Mouse (Mus musculus) MEL (cell line): Measurements from ENCODE around the gene Rasl11b. TPM values are rescaled to one million over a fixed set of nuclear protein-coding genes. Genes with fewer than 3 reads are reported as not detected.

Experiments used
- DNase-seq: peaks from one replicate; pipeline ENCODE4 v3.0.0; 2011; ENCODE audit warnings: low read depth, low spot score
- H3K27ac ChIP-seq: 2 replicates; pipeline ENCODE4 v1.5.1; 2012; ENCODE audit warnings: low read depth, mild to moderate bottlenecking, control low read depth, low read length, moderate library complexity; ENCODE audit not compliant: control insufficient read depth
- H3K27me3 ChIP-seq, 2 experiments: fragments of 150-350 bp in 1 of 2; sonication (generic) in 1 of 2; 2 replicates each; pipeline ENCODE4 v1.6.1; 2012; ENCODE audit warnings: low read length in 2 of 2, mild to moderate bottlenecking in 2 of 2, improper control_type of control experiment in 1 of 2, moderate library complexity in 1 of 2; ENCODE audit not compliant: insufficient read depth in 2 of 2, control insufficient read depth in 1 of 2
- H3K36me3 ChIP-seq, 2 experiments: 2 replicates each; pipeline ENCODE4 v1.6.1; 2012 to 2014; ENCODE audit warnings: low read length in 2 of 2, improper control_type of control experiment in 1 of 2, inconsistent platforms in 1 of 2, mild to moderate bottlenecking in 1 of 2; ENCODE audit not compliant: insufficient read depth in 2 of 2, control insufficient read depth in 1 of 2
- H3K4me1 ChIP-seq, 2 experiments: fragments of 150-350 bp in 1 of 2; sonication (generic) in 1 of 2; 2 replicates each; pipeline ENCODE4 v1.6.1; 2012; ENCODE audit warnings: low read length in 2 of 2, improper control_type of control experiment in 1 of 2, mild to moderate bottlenecking in 1 of 2; ENCODE audit not compliant: insufficient read depth in 2 of 2, control insufficient read depth in 1 of 2
- H3K4me3 ChIP-seq, 2 experiments: fragments of 150-350 bp in 1 of 2; sonication (generic) in 1 of 2; 2 replicates each; pipeline ENCODE4 v1.5.1; 2012; ENCODE audit warnings: low read depth in 2 of 2, low read length in 2 of 2, mild to moderate bottlenecking in 2 of 2, moderate library complexity in 2 of 2, control low read depth in 1 of 2, improper control_type of control experiment in 1 of 2; ENCODE audit not compliant: control insufficient read depth in 1 of 2, insufficient read depth in 1 of 2
- H3K79me2 ChIP-seq: 2 replicates; pipeline ENCODE4 v1.6.1; 2012; ENCODE audit warnings: mild to moderate bottlenecking, low read length, moderate library complexity; ENCODE audit not compliant: control insufficient read depth, poor library complexity, insufficient read depth
- H3K9ac ChIP-seq: 2 replicates; pipeline ENCODE4 v1.6.1; 2012; ENCODE audit warnings: low read depth, mild to moderate bottlenecking, control low read depth, low read length, moderate library complexity; ENCODE audit not compliant: control insufficient read depth, poor library complexity, severe bottlenecking
- H3K9me3 ChIP-seq: fragments of 150-350 bp; sonication (generic); replicated peaks from 2 replicates; pipeline ENCODE4 v1.6.1; 2012; ENCODE audit warnings: mild to moderate bottlenecking, low read length, improper control_type of control experiment, moderate library complexity; ENCODE audit not compliant: insufficient read depth
- CHD1 ChIP-seq: IDR thresholded peaks from 2 replicates; pipeline ENCODE4 v1.6.1; 2012; ENCODE audit warnings: low read depth, mild to moderate bottlenecking, inconsistent platforms, low read length, improper control_type of control experiment
- CHD2 ChIP-seq: IDR thresholded peaks from 2 replicates; pipeline ENCODE4 v1.6.1; 2011; ENCODE audit warnings: low read length, improper control_type of control experiment
- E2F4 ChIP-seq: IDR thresholded peaks from 2 replicates; pipeline ENCODE4 v1.6.1; 2011; ENCODE audit warnings: low read depth, low read length, improper control_type of control experiment, borderline replicate concordance
- EP300 ChIP-seq, 2 experiments: IDR thresholded peaks; 2 replicates each; pipeline ENCODE4 v1.6.1; 2011; ENCODE audit warnings: improper control_type of control experiment in 2 of 2, low read length in 2 of 2, low read depth in 1 of 2, mild to moderate bottlenecking in 1 of 2
- ETS1 ChIP-seq: IDR thresholded peaks from 2 replicates; pipeline ENCODE4 v1.6.1; 2012; ENCODE audit warnings: low read depth, mild to moderate bottlenecking, inconsistent platforms, low read length, improper control_type of control experiment, moderate library complexity
- GABPA ChIP-seq: IDR thresholded peaks from 2 replicates; pipeline ENCODE4 v1.6.1; 2012; ENCODE audit warnings: low read depth, mild to moderate bottlenecking, inconsistent platforms, low read length, improper control_type of control experiment, moderate library complexity
- KAT2A ChIP-seq: conservative IDR thresholded peaks from 2 replicates; pipeline ENCODE4 v1.6.1; 2012; ENCODE audit warnings: low read depth, low read length, improper control_type of control experiment, inconsistent platforms
- MAFK ChIP-seq: IDR thresholded peaks from 2 replicates; pipeline ENCODE4 v1.6.1; 2011; ENCODE audit warnings: low read depth, mild to moderate bottlenecking, low read length, improper control_type of control experiment, borderline replicate concordance
- MAX ChIP-seq: IDR thresholded peaks from 2 replicates; pipeline ENCODE4 v1.6.1; 2011; ENCODE audit warnings: low read length, improper control_type of control experiment
- MYC ChIP-seq: IDR thresholded peaks from 2 replicates; pipeline ENCODE4 v1.6.1; 2011; ENCODE audit warnings: low read depth, mild to moderate bottlenecking, low read length, improper control_type of control experiment, moderate library complexity
- NELFE ChIP-seq: IDR thresholded peaks from 2 replicates; pipeline ENCODE4 v1.6.1; 2011; ENCODE audit warnings: low read depth, low read length, improper control_type of control experiment
- POLR2AphosphoS2 ChIP-seq: IDR thresholded peaks from 2 replicates; pipeline ENCODE4 v1.6.1; 2011; ENCODE audit warnings: low read length, improper control_type of control experiment
- POLR2AphosphoS5 ChIP-seq: IDR thresholded peaks from 2 replicates; pipeline ENCODE4 v1.6.1; 2012; ENCODE audit warnings: low read depth, borderline replicate concordance, mild to moderate bottlenecking, inconsistent platforms, low read length, moderate library complexity, mixed read lengths
- RAD21 ChIP-seq: IDR thresholded peaks from 2 replicates; pipeline ENCODE4 v1.6.1; 2011; ENCODE audit warnings: mild to moderate bottlenecking, low read depth, low read length, improper control_type of control experiment
- RCOR1 ChIP-seq: IDR thresholded peaks from 2 replicates; pipeline ENCODE4 v1.6.1; 2012; ENCODE audit warnings: low read depth, mild to moderate bottlenecking, inconsistent platforms, low read length, improper control_type of control experiment
- SIN3A ChIP-seq: IDR thresholded peaks from 2 replicates; pipeline ENCODE4 v1.6.1; 2012; ENCODE audit warnings: low read length, improper control_type of control experiment, inconsistent platforms
- TAL1 ChIP-seq: IDR thresholded peaks from 2 replicates; pipeline ENCODE4 v1.6.1; 2012; ENCODE audit warnings: mild to moderate bottlenecking, inconsistent platforms, low read length, moderate library complexity, mixed read lengths
- TCF12 ChIP-seq: IDR thresholded peaks from 2 replicates; pipeline ENCODE4 v1.6.1; 2014; ENCODE audit warnings: low read depth, mild to moderate bottlenecking, inconsistent platforms, low read length, improper control_type of control experiment, moderate library complexity
- USF2 ChIP-seq, 2 experiments: IDR thresholded peaks; 2 replicates each; pipeline ENCODE4 v1.6.1; 2011 to 2012; ENCODE audit warnings: improper control_type of control experiment in 2 of 2, low read length in 2 of 2, borderline replicate concordance in 1 of 2, inconsistent platforms in 1 of 2, low read depth in 1 of 2, mild to moderate bottlenecking in 1 of 2; ENCODE audit not compliant: insufficient read depth in 1 of 2
- ZC3H11A ChIP-seq: IDR thresholded peaks from 2 replicates; pipeline ENCODE4 v1.6.1; 2012; ENCODE audit warnings: low read depth, mild to moderate bottlenecking, inconsistent platforms, low read length, improper control_type of control experiment
- ZMIZ1 ChIP-seq: IDR thresholded peaks from 2 replicates; pipeline ENCODE4 v1.6.1; 2012; ENCODE audit warnings: low read depth, mild to moderate bottlenecking, inconsistent platforms, low read length, improper control_type of control experiment, moderate library complexity
- ZNF384 ChIP-seq: IDR thresholded peaks from 2 replicates; pipeline ENCODE4 v1.6.1; 2012; ENCODE audit warnings: low read depth, mild to moderate bottlenecking, inconsistent platforms, low read length, improper control_type of control experiment
- polyA plus RNA-seq, 2 experiments: library from polyadenylated mRNA; stranded (reverse) in 1 of 2; unstranded in 1 of 2; fragments of >175 nt in 1 of 2; fragments of >200 nt in 1 of 2; gene quantifications; 2 replicates each; pipeline versions ENCODE4 v1.2.1 to v1.2.4; 2012; ENCODE audit warnings: low replicate concordance in 2 of 2, low read depth in 1 of 2; ENCODE audit not compliant: insufficient read length in 2 of 2, insufficient read depth in 1 of 2, missing spikeins in 1 of 2
- total RNA-seq: library from RNA; depleted of rRNA; stranded (reverse); fragments of 300-350 nt; gene quantifications from 2 replicates; pipeline ENCODE4 v1.2.3, GENCODE M21; 2012

Gene Rasl11b
- total and polyA plus RNA-seq, 3 experiments: 0.15 to 0.54 TPM; not detected in 1

GRCm38 (mm10) chr5:74218524-74218923, 23.4 kb downstream of the Rasl11b start:
- no peak for TF ChIP-seq ZMIZ1
- TF ChIP-seq SIN3A: no peak
- no peak for TF ChIP-seq RAD21
- no peak for TF ChIP-seq EP300 (IDR thresholded peaks at IDR 0.05; ENCODE audit: low read depth in 1 of 2, low read length in 2 of 2)
- no peak for TF ChIP-seq ZC3H11A
- no peak for TF ChIP-seq POLR2AphosphoS5
- no peak for TF ChIP-seq MAFK
- no peak for TF ChIP-seq NELFE
- TF ChIP-seq MYC: no peak
- no peak for TF ChIP-seq ETS1
- TF ChIP-seq CHD1: no peak
- TF ChIP-seq TAL1: no peak
- no peak for DNase-seq
- Histone ChIP-seq H3K9me3 (no peaks in the 10 kb centered on the region), H3K27ac (no peak overlapping the region), H3K4me1 (no peaks in the 10 kb centered on the region), H3K4me3 (no peak overlapping the region), H3K9ac (no peak overlapping the region), H3K27me3 (no peaks in the 10 kb centered on the region), H3K36me3 (no peaks in the 10 kb centered on the region), H3K79me2 (no peaks in the 10 kb centered on the region)

- no peaks in the 10 kb centered on the region for H3K79me2 ChIP-seq
- H3K27ac ChIP-seq: no peak overlapping the region
- no peaks in the 10 kb centered on the region for H3K36me3 ChIP-seq
- H3K4me1 ChIP-seq: no peaks in the 10 kb centered on the region
- DNase-seq: no peak
- H3K27me3 ChIP-seq: no peaks in the 10 kb centered on the region
- no peak for TF ChIP-seq KAT2A
- no peak for TF ChIP-seq MAX
- no peak for TF ChIP-seq USF2 (IDR thresholded peaks at IDR 0.05; ENCODE audit: borderline replicate concordance in 1 of 2, insufficient read depth in 1 of 2, low read depth in 1 of 2, low read length in 2 of 2)
- TF ChIP-seq POLR2AphosphoS2: no peak
- TF ChIP-seq ETS1: no peak
- TF ChIP-seq, all 39 proteins: peak for 0
- Histone ChIP-seq H3K9me3 (no peaks in the 10 kb centered on the region), H3K9ac (no peak overlapping the region), H3K4me3 (no peak overlapping the region)
Measured at GRCm38 (mm10) chr5:74222626-74223025, 27.5 kb downstream of the Rasl11b start.

GRCm38 (mm10) chr5:74224480-74224879, 29.4 kb downstream of the Rasl11b start:
- H3K27ac ChIP-seq: no peak overlapping the region
- no peaks in the 10 kb centered on the region for H3K79me2 ChIP-seq
- H3K9me3 ChIP-seq: no peaks in the 10 kb centered on the region
- no peaks in the 10 kb centered on the region for H3K27me3 ChIP-seq
- H3K4me1 ChIP-seq: no peaks in the 10 kb centered on the region
- H3K4me3 ChIP-seq: no peak overlapping the region
- TF ChIP-seq CHD2: no peak
- TF ChIP-seq RCOR1: no peak
- no peak for TF ChIP-seq GABPA
- no peak for TF ChIP-seq TCF12
- TF ChIP-seq E2F4: no peak
- no peak for TF ChIP-seq ZMIZ1
- no peak for TF ChIP-seq ZNF384
- no peaks in the 10 kb centered on the region for H3K36me3 ChIP-seq
- H3K9ac ChIP-seq: no peak overlapping the region
- DNase-seq: no peak
